Mouse (Mus musculus) c-Kit-positive CD71-positive TER-119-positive erythroid progenitor cells, embryonic 14.5 days (primary cell): ENCODE results near the gene Mertk.
"Not testable (repeated sequence)": the region's sequence is repeated elsewhere in the genome, so short reads cannot be mapped to it uniquely, and the experiment has no call there.

Experiments used
- DNase-seq: peaks from one replicate; pipeline ENCODE4 v3.0.0-alpha.2; 2013; ENCODE audit warnings: low spot score

Mertk gene

DNA sequence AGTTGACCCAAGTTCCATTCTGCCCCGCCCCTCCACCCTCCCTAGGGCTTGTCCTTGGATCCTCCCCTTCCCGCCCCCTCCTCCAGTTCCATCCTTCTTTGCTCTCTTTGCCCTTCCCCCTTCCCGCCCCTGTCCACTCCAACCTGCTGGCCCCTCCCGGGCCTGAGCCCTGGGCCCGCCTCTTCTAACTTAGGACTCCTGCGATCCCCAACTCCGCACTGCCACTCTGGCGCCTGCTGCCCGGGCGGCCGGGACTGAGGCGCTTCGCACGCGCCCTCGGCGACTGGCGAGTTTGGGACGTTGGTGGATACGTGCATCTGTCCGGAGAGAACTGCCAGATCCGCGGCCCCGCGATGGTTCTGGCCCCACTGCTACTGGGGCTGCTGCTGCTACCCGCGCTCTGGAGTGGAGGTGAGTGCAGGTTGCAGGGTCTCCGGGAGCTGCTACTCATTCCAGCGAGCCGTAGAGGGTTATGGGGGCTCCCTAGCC lies at the start of gene Mertk:
TSS of gene Mertk (plus strand) at position 264 of the 489 bp plus-strand sequence.
- DNase-seq, result no peak

DNA sequence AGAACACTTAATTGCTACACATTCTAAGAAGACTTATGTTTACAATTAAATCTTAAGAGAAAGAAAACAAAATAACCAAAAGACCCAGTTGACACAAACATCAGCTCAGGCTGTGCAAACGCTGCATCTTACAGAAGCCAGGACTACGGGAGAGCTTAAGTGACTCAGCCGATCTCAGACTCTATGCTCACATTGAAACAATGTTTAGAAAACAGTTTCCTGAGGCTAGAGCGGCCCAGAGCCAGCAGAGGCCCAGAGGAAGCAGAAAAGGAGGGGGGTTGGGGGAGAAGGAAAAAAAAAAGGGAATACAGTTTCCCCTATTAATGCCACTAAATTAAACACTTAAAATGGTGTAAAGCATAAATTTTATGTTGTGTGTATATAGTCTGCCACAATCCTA lies 18.1 kb upstream of the Mertk start:
- no peak for DNase-seq

DNA sequence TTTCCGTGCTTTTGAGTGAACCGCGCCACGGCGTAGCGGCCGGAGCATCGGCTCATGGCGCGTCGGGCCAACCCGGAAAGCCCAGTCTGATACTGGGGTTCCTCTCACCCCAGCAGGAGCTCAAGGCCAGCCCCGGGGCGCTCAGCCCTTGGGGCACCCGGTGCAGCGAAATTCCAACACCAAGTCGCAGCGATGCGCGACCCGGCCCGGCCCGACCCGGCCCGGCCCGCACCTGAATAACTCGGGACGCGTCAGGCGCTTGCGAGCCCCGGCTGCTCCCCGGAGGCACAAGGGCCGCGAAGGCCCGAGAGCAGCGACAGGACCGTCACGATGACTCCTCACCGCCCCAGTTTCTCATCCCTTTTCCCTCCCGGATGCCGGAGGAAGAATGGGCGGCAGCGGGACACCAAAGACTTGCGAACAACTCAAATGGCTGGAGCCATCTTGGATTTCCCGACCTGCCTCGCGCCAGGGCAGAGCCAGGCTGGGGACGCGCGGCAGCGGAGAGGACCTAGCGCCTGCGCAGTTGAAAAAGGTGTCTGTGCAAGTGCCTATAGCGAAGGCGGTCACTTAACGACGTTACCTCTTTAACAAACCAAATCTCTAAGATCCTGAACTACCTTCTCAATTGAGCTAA lies 11.7 kb upstream of the Mertk start, which contains the start of gene Anapc1:
TSS of gene Anapc1 (minus strand) at position 471 of the 637 bp plus-strand sequence.
- peak; percentile 85 for DNase-seq

DNA sequence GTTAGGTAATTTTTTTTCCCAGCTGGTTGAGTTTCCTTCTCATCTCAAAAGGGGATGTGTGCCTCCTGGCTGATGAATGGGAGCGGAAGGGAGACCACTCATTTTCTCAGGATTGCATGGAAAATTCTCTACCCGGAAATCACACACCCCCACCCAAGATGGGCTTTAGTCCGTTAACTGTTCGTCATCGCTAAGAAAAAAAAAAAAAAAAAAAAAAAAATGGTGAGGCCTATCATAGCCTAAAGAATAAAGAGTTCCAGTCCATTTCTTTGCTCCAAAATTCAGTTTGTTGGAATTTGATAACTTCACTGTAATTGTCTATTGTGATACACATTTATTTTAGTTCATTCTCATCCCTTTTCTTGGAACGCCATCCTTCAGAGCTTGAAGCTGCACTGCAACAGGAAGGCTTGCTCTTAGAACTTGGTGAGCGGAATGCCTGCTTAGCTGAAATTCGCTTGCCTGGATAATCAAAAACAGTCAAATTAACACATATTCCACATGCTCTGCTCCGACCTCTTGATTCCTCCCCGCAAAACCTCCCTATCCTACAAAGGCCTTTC lies 11.1 kb upstream of the Mertk start:
- DNase-seq, result no peak

DNA sequence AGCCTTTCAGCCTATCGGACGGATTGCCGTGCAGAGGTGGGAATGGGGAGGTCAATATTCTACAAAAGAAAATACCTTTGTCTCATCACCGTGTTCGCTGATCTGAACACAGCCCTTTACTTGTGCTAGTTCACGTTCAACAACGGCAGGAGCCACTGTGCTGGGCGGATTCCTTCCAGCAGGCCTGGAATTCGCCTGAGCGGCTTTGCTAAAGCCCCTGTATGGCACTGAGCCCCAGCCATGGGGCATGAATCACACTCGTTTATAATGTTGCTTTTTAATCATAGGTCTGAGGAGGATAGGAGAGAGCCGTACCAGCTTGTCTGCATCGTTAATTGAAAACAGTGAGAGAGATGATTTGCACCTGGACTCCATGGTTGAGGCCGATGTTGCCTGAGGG lies 6.4 kb upstream of the Mertk start:
- no peak for DNase-seq

DNA sequence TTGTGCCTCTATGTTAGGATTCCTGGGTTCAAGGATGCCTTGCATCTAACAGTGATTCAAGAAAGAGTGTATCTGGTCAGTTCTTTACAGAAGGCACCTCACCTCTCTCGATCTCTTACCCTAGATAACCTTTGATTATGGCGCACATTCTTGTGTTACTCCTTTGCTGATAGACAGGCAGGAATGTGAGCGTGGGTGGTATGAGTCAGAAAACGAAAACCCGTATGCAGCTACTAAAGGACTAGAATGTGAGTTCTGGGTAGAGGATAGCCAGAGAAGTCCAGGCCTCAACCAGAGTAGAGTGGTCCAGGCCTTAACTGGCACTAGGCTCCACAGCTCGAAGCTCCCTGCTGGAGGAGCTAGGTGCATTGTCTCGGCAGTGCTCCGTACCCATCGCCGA lies 6.0 kb upstream of the Mertk start:
- DNase-seq, result no peak

DNA sequence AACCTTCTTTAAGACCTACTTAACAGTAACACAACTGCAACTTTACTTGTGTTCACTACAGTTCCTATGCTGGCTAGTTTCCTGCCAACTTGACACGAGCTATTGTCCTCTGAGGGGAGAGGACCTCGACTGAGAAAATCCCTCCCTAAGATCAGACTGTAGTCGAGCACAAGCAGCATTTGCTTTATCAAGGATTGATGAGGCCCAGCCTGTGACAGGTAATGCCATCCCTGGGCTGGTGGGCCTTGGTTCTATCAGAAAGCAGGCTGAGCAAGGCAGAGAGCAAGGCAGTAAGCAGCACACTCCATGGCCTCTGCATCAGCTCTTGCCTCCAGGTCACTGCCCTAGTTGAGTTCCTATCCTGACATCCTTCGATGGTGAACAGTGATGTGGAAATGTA lies 5.5 kb upstream of the Mertk start:
- no peak for DNase-seq

DNA sequence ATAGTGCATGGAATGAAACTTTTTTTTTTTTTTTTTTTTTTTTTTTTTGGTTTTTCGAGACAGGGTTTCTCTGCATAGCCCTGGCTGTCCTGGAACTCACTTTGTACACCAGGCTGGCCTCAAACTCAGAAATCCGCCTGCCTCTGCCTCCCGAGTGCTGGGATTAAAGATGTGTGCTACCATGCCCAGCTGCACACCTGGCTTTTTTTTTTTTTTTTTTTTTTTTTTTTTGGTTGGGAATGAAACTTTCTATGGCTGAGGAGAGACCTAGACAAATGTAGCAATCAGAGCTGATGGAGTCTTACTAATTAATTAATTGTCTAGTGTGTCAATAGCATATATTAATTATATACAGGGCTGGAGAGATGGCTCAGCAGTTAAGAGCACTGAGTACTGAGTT lies 4.9 kb upstream of the Mertk start:
- DNase-seq, result not testable (repeated sequence)

DNA sequence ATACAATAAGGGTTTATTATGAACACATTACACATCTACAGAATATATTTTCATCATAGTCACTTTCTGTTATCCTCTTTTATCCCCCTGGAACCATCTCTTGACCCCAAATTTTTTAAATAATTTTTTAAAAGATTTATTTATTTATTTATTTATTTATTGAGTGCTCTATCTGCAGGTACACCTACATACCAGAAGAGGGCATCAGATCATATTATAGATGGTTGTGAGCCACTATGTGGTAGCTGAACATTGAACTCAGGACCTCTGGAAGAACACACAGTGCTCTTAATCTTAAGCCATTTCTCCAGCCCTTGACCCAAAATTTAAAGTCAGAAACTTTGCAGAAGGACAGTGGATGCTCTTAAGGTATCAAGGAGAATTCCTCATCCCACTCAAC lies 4.2 kb upstream of the Mertk start:
- DNase-seq, result no peak

DNA sequence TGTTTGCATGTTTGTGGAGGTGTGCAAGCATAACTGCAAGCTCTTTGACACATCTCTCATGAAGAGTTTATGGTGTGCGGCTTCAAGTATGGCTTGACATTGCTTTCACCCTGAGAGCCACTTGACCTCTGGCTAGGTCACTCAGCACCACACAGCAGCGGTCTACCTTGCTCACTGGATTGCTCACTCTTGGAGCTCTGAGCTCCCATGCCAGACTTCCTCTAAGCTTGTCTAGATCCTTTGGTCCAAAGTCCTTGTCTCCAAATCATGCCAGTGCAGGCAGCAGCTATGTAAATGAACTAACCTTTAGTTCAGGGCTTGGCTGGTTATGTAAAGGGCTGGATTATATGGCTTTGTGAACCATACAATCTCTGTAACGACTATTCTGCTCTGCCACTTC lies 2.3 kb upstream of the Mertk start:
- no peak for DNase-seq

DNA sequence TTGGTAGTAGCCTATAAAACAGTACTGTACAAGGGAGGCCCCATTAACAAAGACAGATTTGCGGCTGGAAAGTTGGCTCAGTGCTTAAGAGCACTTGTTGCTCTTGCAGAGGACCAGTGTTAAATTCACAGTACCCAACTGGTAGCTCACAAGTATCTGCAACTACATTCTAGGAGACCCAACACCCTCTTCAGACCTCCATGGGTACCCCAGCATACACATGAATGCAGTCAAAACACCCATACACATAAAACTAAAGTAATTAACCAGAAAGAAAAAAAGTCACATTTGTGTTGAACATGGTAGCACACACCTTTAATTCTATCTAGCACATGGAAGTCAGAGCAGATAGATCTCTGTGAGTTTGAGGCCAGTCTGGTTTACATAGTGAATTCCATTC lies 1.7 kb upstream of the Mertk start:
- DNase-seq, result no peak

DNA sequence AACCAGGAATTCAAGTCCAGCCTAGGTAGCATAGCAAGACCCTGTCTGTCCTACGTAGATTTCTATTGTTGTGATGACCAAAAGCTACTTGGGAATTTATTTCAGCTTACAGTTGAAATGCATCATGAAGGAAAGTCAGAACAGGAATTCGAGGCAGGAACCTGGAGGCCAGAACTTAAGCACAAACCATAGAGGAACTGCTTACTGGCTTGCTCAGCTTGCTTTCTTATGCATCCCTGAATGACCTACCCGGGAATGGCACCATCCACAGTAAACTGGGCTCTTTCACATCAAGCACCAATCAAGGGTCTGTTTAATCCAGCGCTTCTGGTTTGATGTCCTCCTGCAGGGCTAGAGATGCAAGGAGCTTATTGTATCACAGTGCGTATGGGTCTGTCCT lies 1.2 kb upstream of the Mertk start:
- DNase-seq, result no peak

DNA sequence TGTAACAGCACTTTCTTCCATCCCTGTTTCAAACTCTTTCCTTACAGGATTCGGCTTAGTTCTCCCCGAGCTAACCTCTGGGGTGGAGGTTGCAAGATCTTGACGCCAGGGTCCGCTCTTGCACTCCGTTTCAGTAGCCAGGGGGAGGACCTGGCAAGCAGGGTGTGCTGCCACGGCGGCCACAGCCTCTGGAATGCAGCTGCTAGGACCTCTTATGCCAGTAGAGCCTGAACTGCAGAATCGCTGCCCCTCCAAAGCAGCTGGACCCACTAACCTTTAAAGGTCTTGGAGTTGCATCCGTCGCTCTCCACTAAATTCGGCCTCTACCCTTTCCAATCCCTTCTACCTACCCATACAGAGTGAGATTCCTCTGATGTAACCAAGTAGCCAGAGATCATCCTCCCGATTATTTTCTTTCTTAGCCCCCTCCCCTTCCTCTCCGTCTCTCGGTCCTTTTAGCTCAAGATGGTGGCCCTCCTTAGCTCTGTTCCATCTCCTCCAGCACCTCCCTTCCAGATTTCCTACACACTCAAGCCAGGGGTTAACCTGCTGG lies 540 bp upstream of the Mertk start:
- peak; percentile 14 for DNase-seq

DNA sequence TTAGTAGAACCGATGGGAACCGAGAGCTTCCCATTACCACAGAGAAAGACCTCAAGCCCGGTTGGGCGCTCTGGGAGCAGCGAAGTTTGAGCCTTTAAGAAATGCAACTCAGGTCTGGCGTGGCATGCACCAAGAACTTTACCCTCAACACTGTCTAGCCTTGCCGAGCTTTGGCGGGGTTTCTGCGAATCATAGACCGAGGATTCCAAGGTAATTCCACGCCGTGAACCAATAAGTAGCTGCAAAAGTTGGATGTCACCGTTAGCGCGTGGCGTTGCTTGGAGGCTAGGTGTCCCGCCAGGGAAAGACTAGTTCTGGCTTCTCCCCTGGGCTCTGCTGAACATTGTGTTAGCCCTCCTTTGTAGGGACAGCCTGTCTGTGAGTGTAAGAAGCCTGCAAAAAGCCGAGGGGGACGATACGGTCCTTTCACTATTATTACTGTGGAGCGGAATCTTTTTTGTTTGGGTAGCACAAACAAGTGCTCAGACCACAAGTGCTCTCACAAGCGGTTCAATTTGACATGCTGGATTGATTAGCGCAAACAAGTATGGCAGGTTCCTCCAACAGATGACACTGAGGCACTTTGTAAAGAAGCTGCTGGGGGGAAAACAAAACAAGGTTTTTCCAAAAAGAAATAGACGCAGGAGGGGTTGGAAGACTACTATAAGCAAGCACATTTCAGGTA lies 587 bp downstream of the Mertk start:
- no peak for DNase-seq

DNA sequence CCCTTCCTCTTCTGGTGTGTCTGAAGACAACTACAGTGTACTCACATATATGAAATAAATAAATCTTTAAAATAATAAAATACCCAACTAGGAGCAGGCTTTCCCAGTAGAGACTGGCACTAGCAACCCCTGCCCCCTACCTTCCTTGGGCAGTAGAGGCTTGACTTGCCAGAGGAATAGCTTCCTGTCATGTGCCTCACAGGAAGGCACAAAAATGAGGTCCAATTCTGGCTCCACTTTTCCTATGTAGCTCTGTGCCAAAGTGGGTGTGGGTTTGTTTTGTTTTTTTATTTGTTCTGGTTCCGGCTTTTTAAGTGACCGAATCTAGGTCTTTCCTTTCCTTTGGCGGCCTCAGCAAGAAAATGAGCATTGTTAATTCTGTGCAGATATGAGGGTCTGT lies 5.7 kb downstream of the Mertk start:
- DNase-seq, result no peak

DNA sequence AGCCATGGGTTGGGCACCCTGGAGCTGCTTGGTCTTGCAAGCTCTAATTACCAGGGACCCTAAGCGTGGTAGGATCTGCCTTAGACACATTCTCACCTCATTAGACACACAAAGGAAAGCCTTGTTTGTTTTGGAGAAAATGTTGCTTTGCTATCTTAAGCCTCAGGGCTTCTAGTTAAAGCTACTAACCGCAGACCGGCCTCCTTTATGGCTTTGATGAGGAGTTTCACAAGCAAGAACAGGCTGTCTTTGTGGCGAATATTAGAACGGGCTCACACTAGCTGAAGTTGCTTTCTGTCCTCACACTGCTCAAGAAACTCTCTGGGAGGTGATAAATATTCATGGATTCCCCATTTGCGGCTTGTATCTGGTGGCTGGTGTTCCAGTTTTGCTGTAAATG lies 10.5 kb downstream of the Mertk start:
- no peak for DNase-seq

DNA sequence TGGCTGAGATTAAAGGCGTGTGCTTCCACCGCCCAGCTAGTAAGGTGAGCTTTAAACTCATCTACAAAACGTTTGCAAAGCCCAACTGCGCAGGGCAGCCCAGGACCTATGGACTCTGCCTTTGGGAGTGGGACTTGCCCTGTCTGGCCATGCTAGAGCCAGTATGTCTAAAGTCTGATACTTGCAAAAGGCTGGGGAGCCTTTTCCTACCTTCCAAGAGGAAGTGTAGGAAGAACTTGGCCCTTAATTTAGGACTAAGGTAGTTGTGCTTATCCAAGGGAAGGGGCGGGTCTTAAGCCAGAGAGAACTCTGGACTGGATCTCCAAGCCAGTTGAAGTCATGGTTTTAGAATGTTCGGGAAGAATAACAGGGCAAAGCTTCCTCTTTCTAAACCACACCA lies 11.9 kb downstream of the Mertk start:
- no peak for DNase-seq

DNA sequence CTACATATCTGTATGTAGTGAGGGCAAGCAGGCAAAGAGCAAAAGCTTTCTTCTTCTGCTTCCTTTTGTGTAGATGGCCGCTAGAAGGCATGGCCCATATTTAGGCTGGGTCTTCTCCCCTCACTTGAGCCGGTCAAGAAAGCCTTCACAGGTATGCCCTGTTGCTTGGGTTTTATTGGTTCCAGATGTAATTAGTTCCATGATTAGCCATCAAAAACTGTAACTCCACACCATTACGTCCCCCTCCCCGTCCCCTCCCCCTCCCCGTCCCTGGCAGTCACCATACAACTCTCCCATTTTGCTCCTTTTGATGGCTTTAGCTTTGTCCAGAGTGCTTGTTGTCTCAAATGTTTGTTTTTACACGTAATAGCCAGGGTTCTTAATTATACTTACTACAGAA lies 14.2 kb downstream of the Mertk start:
- DNase-seq, result no peak

DNA sequence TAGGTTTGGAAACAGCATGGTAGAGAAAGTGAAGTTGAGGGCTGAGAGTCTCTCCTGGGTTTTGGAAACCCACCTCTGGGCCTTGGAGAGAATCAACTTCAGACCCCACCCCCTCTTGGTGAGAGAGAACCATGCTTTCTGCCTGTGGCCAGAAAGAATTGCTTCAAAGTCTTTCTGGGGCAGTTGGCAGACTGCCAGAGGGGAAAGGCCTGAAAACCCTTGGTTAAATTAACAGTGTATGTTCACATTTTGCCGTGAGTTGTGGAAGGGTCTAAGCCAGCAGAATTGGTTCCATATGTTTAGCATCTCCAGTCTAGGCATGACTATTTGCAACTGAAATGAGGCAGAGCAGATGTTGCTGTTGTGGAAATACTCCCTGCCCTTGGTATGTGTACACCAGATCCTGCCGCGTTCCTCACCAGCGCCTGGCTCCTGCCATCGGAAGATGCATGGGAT lies 14.8 kb downstream of the Mertk start:
- DNase-seq, result no peak

DNA sequence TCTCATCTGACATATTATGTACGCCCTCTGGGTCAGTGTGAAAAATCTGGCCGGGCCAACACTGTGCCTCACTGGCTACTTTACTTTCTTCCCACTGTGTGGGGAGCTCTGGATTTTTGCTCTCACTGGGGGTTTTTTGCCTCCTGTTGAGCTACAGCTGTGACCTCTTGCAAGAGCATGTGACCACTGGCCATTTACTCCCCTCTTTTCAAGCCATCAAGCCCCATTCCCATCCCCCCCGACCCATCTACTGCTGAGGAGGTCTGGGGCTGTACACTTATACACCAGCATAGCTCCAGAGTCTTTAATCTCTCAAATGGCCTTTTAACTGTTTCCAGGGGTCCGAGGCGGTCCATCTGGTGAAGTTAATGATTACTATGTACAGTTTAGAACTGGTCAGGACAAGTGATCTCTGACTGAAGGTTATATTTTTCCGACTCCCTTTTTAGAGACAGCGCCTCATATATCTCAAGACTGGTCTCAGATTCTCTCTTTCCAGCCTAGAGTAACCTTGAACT lies 16.0 kb downstream of the Mertk start:
- no peak for DNase-seq

DNA sequence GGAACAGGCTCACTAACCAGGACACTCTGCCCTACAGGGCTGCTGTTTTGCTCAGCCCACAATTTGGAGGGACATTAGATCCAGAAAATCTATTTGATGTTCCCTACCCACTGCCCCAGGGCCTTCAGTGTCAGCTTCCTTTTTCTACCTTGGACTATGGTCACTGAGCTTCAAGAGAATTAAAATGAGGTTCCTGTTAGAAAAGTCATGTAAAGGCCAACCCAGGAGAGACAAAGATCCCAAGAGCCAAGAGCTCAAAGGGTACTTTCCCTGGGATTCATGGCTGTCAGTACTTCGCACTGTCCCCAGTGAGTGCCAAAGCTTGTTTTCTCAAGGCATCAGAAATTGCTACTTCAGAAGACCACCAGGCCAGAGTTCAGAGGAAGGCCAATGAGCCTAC lies 17.2 kb downstream of the Mertk start:
- no peak for DNase-seq

DNA sequence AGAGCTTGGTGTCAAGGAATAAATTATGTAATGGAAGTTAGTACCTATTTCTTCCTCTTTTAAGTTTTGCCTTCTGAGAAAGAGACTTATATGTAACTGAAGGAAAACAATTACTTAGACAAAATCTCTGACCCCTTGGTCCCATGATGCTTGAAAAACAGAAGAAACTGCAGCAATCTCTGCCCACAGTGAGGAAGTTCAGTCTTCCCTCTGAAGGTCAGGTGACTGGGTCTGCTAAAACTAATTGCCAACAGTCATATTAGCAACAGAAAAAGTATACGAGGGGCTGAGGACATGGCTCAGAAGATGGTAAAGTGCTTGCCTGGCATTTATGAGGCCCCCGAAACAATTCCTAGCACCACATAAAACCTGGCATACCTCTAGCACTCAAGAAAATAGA lies 20.6 kb downstream of the Mertk start:
- DNase-seq, result no peak
